Mouse (Mus musculus) embryonic facial prominence, embryonic 14.5 days (tissue): ENCODE data around the gene E130309D02Rik. TPM values are rescaled to one million over a fixed set of nuclear protein-coding genes. Genes with fewer than 3 reads are reported as not detected.

Source experiments
- ATAC-seq: fragments of 200-750 bp; cut with Nextera tagmentation; 2 replicates; pipeline ENCODE4 v1.8.0; 2017; ENCODE audit warnings: low read depth, moderate number of reproducible peaks, moderate TSS enrichment
- DNase-seq: peaks from one replicate; pipeline ENCODE4 v3.0.0-alpha.2; 2015; ENCODE audit warnings: low spot score
- H3K27ac ChIP-seq: fragments of 300-500 bp; sonication (generic); replicated peaks from 2 replicates; pipeline ENCODE4 v1.5.1; 2014; ENCODE audit warnings: low read depth, mild to moderate bottlenecking, low read length, moderate library complexity
- H3K27me3 ChIP-seq: fragments of 300-500 bp; sonication (generic); replicated peaks from 2 replicates; pipeline ENCODE4 v1.6.1; 2014; ENCODE audit warnings: low read length; ENCODE audit not compliant: control insufficient read depth, insufficient read depth
- H3K36me3 ChIP-seq: fragments of 300-500 bp; sonication (generic); 2 replicates; pipeline ENCODE4 v1.6.1; 2014; ENCODE audit warnings: low read length, mixed read lengths; ENCODE audit not compliant: control insufficient read depth, insufficient read depth
- H3K4me1 ChIP-seq: fragments of 300-500 bp; sonication (generic); 2 replicates; pipeline ENCODE4 v1.6.1; 2014; ENCODE audit warnings: antibody characterized with exemption, low read length; ENCODE audit not compliant: control insufficient read depth, insufficient read depth
- H3K4me2 ChIP-seq: fragments of 300-500 bp; sonication (generic); 2 replicates; pipeline ENCODE4 v1.6.1; 2014; ENCODE audit warnings: low read depth, mild to moderate bottlenecking, low read length, moderate library complexity, mixed read lengths
- H3K4me3 ChIP-seq: fragments of 300-500 bp; sonication (generic); 2 replicates; pipeline ENCODE4 v1.5.1; 2014; ENCODE audit warnings: low read depth, mild to moderate bottlenecking, low read length
- H3K9ac ChIP-seq: fragments of 300-500 bp; sonication (generic); 2 replicates; pipeline ENCODE4 v1.6.1; 2014; ENCODE audit warnings: low read depth, mild to moderate bottlenecking, low read length, moderate library complexity, mixed read lengths
- H3K9me3 ChIP-seq: fragments of 300-500 bp; sonication (generic); 2 replicates; pipeline ENCODE4 v1.6.1; 2016; ENCODE audit warnings: low read length; ENCODE audit not compliant: control insufficient read depth
- WGBS: fragments of 180-500 bp; shearing (Covaris S2); extraction: QIAGEN DNeasy Blood & Tissue Kit; methylation state at CpG from one replicate; pipeline ENCODE4 v1.1.7; 2014; 5-methylcytosine and 5-hydroxymethylcytosine counted together
- polyA plus RNA-seq: library from polyadenylated mRNA; unstranded; fragments of >200 nt; fragmentation: Nextera tagmentation; extraction: Ambion mirVana; gene quantifications from 2 replicates; pipeline ENCODE4 v1.2.1, GENCODE M21; 2014

The E130309D02Rik gene
- polyA plus RNA-seq, 1 experiment from 2014 or later = 22.6 TPM

- H3K27me3 ChIP-seq = no peaks in the 10 kb centered on the region
- H3K4me2 ChIP-seq = peak within 1 kb of the TSS; percentile 95
- no peaks in the 10 kb centered on the region for H3K9me3 ChIP-seq
- ATAC-seq = peak; percentile 87
- WGBS = 0% methylated on average over 26 of the region's 79 CpGs
- H3K4me1 ChIP-seq = peaks cover 7% of the 10 kb centered on the region
- peak within 1 kb of the TSS; percentile 95 for H3K4me3 ChIP-seq
- H3K27ac ChIP-seq = peak within 1 kb of the TSS; percentile 52; the same call in 1 of the 2 replicates
- peak; percentile 74 for DNase-seq
- no peaks in the 10 kb centered on the region for H3K36me3 ChIP-seq
- H3K9ac ChIP-seq = peak within 1 kb of the TSS; percentile 91
Measured at GRCm38 (mm10) chr5:143269363-143270150, 45.6 kb downstream of the E130309D02Rik start, which contains the start of gene Zfp316. Gene Zfp316, minus strand, starts transcription at chr5:143270022.

GRCm38 (mm10) chr5:143268985-143269362 lies 46.2 kb downstream of the E130309D02Rik start:
- DNase-seq (no peak), ATAC-seq (no peak)
- Histone ChIP-seq H3K4me2 (peak overlapping the region; percentile 95), H3K36me3 (peaks cover 5% of the 10 kb centered on the region), H3K9ac (peak overlapping the region; percentile 91), H3K27ac (no peak overlapping the region), H3K4me1 (peaks cover 7% of the 10 kb centered on the region), H3K4me3 (peak overlapping the region; percentile 95), H3K9me3 (no peaks in the 10 kb centered on the region), H3K27me3 (no peaks in the 10 kb centered on the region)
- 21% methylated on average over 8 of the region's 8 CpGs for WGBS

GRCm38 (mm10) chr5:143266794-143267193 lies 48.4 kb downstream of the E130309D02Rik start:
- no peaks in the 10 kb centered on the region for H3K9me3 ChIP-seq
- WGBS = 88% methylated on average over 6 of the region's 6 CpGs
- ATAC-seq = no peak
- no peaks in the 10 kb centered on the region for H3K27me3 ChIP-seq
- H3K4me2 ChIP-seq = no peak overlapping the region
- peaks cover 26% of the 10 kb centered on the region for H3K36me3 ChIP-seq
- H3K4me3 ChIP-seq = no peak overlapping the region
- no peak overlapping the region for H3K9ac ChIP-seq
- H3K27ac ChIP-seq = no peak overlapping the region
- H3K4me1 ChIP-seq = peaks cover 7% of the 10 kb centered on the region
- DNase-seq = no peak

DNA sequence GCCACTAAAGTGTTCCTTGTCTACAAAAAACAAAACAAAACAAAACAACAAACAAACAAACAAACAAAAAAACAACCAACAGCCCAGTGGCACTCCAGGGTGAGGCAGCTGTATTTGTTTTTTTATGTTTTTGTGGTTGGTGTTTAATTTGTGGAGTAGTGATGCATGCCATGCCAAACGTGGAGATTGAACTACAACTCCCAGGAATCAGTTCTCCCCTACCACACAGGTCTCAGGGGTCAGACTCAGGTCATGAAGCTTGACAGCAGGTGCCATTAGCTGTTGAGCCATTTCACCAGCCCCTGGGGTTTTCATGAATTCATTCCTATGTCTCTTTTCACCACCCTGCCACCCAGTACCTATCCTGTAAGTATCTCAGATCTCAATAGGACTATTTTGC lies 49.8 kb downstream of the E130309D02Rik start:
- ATAC-seq (no peak), DNase-seq (no peak)
- no peaks in the 10 kb centered on the region for H3K27me3 ChIP-seq
- H3K9ac ChIP-seq = no peak overlapping the region
- 44% methylated on average over 1 of the region's 1 CpGs for WGBS
- no peaks in the 10 kb centered on the region for H3K9me3 ChIP-seq
- H3K36me3 ChIP-seq = peaks cover 32% of the 10 kb centered on the region
- H3K4me1 ChIP-seq = peaks cover 7% of the 10 kb centered on the region
- no peak overlapping the region for H3K4me3 ChIP-seq
- H3K27ac ChIP-seq = no peak overlapping the region
- no peak overlapping the region for H3K4me2 ChIP-seq

- H3K9ac ChIP-seq = no peak overlapping the region
- 88% methylated on average over 10 of the region's 10 CpGs for WGBS
- DNase-seq (no peak), ATAC-seq (no peak)
- H3K27ac ChIP-seq = no peak overlapping the region
- no peak overlapping the region for H3K4me3 ChIP-seq
- H3K4me1 ChIP-seq = peaks cover 7% of the 10 kb centered on the region
- H3K9me3 ChIP-seq = no peaks in the 10 kb centered on the region
- peaks cover 40% of the 10 kb centered on the region for H3K36me3 ChIP-seq
- H3K27me3 ChIP-seq = no peaks in the 10 kb centered on the region
- H3K4me2 ChIP-seq = no peak overlapping the region
Measured at GRCm38 (mm10) chr5:143264689-143265088, 50.5 kb downstream of the E130309D02Rik start.

DNA sequence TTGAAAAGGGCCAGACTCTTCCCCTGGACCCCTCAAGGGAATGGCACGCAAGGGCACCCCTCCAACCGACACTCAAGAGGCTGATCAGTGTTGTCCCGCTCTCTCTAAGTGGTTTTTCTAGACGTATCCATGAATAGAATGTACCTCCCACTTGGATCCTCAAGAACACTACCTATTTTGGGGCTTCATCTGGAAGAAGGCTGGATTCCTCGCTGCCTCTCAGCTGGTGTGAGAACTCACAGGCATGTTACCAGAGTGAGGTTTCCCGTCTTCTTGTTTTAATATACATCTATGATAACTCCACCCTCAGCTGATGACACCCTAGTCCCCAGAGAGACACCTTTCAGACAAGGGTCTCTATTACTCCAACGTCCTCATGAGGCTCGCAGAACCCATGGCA lies 53.5 kb downstream of the E130309D02Rik start:
- 92% methylated on average over 8 of the region's 8 CpGs for WGBS
- Histone ChIP-seq H3K4me2 (no peak overlapping the region), H3K9me3 (no peaks in the 10 kb centered on the region), H3K36me3 (peaks cover 60% of the 10 kb centered on the region), H3K27ac (no peak overlapping the region), H3K9ac (no peak overlapping the region), H3K4me3 (no peak overlapping the region), H3K4me1 (no peaks in the 10 kb centered on the region), H3K27me3 (peaks cover 15% of the 10 kb centered on the region)
- no peak for DNase-seq
- no peak for ATAC-seq

DNA sequence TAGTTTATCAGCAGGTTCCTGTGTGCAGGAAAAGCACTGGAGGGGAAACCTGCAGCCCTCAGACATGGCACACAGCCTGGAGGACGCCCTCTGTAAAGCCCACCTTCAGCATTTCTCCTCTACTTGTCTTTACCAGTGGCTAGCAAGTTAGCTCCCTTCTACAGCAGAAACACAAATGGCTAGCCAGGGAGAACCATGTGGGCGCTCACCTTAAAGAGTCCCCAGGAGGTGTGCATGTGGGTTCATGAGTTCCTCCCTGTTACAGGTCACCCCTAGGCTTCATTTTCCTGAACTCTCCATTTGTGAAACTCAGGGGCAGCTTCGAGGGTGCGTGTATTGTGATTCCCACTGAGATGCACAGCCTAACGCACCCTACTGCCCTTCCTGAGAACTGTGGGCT lies 59.4 kb downstream of the E130309D02Rik start:
- Histone ChIP-seq H3K4me2 (no peak overlapping the region), H3K4me3 (no peak overlapping the region), H3K9ac (no peak overlapping the region), H3K4me1 (peaks cover 5% of the 10 kb centered on the region; the same call in 1 of the 2 replicates), H3K9me3 (no peaks in the 10 kb centered on the region), H3K27ac (no peak overlapping the region), H3K36me3 (peaks cover 86% of the 10 kb centered on the region), H3K27me3 (peaks cover 68% of the 10 kb centered on the region)
- DNase-seq = no peak
- no peak for ATAC-seq
- WGBS = 94% methylated on average over 5 of the region's 5 CpGs

- Histone ChIP-seq H3K4me3 (0 out of 2 replicates have a peak overlapping the region, but pooled peaks have one; percentile 42), H3K9ac (no peak overlapping the region), H3K4me1 (peaks cover 5% of the 10 kb centered on the region; the same call in 1 of the 2 replicates), H3K27me3 (peaks cover 68% of the 10 kb centered on the region), H3K27ac (no peak overlapping the region), H3K4me2 (no peak overlapping the region), H3K9me3 (no peaks in the 10 kb centered on the region), H3K36me3 (peaks cover 80% of the 10 kb centered on the region)
- WGBS = 31% methylated on average over 19 of the region's 24 CpGs
- no peak for DNase-seq
- no peak for ATAC-seq
Measured at GRCm38 (mm10) chr5:143255131-143255519, 60.0 kb downstream of the E130309D02Rik start.
